Mouse (Mus musculus) adrenal gland, adult 18-20 months (tissue): ENCODE measurements around the gene Rnf103. TPM values are rescaled to one million over a fixed set of nuclear protein-coding genes. Genes with fewer than 3 reads are reported as not detected.
"Not testable (repeated sequence)": the region's sequence is repeated elsewhere in the genome, so short reads cannot be mapped to it uniquely, and the experiment has no call there.

Source experiments
- DNase-seq, 2 experiments: peaks; one replicate each; pipeline ENCODE4 v3.0.0; 2021 to 2022; ENCODE audit warnings: low spot score in 2 of 2
- long read RNA-seq, 2 experiments: library from polyadenylated mRNA; stranded (forward); transcript quantifications; one replicate each; pipeline ENCODE4 v2.0.0; 2021
- total RNA-seq, 2 experiments: library from RNA; stranded (reverse); gene quantifications; 1 replicate in 1 of 2; 2 replicates in 1 of 2; pipeline ENCODE4 v1.2.3; 2021

Rnf103 gene
- 10 to 100 TPM; 33.8 to 34.7 TPM for total RNA-seq
- long read RNA-seq, experiment 1, transcript Rnf103-201 (4 exons, 3,264 nt): major isoform, 42 of 44 reads
- long read RNA-seq, experiment 1, partial matches to known transcripts: 1 of 44 reads
- long read RNA-seq, experiment 1, other reads (novel, unspliced or antisense): 1 of 44 reads
- long read RNA-seq, experiment 2, transcript Rnf103-201 (4 exons, 3,264 nt): major isoform, 92 of 100 reads
- long read RNA-seq, experiment 2, partial matches to known transcripts: 1 of 100 reads
- long read RNA-seq, experiment 2, other reads (novel, unspliced or antisense): 7 of 100 reads

- DNase-seq: peak; percentile 91 to 93
Observed at GRCm38 (mm10) chr6:71493675-71494340, at the start of gene Rnf103. Gene Rnf103 (plus strand): TSS chr6:71493894.

- no peak for DNase-seq
Observed at GRCm38 (mm10) chr6:71444756-71445155, 48.9 kb upstream of the Rnf103 start.

DNA sequence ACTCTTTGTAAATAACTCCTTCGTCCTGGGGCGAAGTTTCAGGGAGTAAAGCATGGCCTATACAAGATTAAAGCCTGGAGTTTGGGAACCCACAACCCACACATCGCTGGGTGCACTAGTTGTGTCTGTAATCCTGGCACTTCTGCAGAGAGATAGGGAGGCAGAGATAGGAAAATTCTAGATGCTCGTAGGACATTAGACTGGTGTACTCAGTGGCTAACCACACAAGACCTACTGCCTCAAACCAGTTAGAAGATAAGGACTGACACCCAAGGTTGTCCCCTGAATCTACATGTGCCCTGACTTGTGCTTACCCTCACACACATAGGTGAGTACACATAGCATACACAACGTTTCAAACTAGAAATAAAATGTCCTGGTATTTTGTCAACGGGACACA lies 48.1 kb upstream of the Rnf103 start:
- DNase-seq: no peak

- no peak for DNase-seq
Observed at GRCm38 (mm10) chr6:71452792-71453191, 40.9 kb upstream of the Rnf103 start.

DNA sequence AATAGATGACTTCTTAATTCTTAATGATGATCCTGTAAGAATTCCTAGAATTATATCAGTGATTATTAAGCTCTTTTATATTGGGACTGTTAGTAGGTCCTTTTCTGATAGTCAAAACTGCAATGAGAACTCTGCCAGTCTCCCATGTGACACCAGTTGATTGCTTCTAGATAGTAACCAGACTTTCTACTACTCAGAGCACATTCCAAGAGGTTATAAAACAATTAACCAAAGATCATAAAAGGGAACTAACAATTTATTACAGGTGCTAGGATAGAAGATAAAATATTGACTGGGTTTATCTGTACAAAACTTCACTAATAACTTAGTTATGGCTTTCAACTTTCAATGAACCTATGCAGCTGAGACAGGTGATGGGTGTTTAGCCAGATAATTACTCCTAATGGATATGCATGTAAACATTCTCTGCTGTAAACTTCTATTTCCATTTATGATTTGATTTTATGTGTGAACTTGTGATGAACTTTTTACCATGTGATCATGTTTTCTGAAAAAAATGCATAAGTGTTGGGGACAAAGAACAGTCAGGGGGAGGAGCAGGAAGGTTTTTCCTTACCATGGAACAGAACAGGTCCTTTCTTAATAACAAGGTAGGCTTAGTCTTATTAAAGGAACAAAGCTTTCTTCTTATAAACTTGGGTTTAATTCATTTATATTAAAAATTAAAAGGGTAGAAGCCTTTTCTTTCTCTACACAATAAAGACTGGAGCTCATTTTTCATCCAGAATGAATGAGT lies 39.5 kb upstream of the Rnf103 start:
- not testable (repeated sequence) for DNase-seq

DNA sequence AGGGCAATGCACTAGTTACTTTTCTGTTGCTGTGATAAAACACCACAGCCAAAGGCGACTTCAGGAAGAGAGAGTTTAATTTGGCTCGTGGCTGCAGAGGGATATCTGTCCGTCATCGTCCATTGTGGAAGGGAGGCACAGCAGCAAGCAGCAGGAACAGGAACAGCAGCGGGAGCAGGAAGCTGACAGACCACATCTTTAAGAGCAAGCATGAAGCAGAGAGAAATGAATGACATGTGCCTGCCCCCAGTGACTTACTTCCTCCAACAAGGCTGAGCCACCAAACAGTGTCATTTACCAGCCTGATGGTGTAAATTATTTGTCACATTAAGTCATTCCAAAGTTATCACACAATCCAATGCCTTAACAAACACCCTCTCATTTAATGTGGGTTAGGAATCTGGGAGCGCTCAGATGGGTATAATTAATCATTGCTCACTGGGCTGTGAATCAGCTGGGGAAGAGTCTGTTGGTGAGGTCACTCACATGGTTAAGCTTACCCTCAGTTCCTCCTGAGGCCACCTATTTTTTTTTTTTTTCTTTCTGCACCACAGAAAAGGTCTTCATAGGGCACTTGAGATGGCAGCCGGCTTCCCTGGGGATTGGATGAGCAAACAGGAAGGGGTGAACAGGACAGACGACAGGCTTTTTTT lies 35.6 kb upstream of the Rnf103 start:
- no peak for DNase-seq

DNA sequence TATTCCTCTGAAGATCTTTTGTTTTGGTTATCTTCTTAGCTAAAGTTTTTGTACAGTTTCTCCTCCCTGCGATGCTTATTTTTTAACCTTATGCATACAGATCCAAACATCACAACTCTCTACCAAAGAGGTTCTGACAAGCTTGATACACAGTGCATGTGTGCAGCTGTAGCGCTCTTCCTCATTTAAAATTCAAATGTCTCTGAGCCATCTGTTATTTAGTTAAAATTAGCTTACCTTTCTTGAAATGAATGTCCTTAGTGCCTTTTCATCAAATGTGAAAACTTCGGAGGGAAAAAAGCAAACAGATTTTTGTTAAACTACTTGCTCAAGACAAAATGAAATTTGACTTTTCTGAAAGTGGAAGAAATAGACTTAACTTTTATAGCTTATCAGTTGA lies 28.5 kb upstream of the Rnf103 start:
- DNase-seq: no peak

GRCm38 (mm10) chr6:71467766-71468165 lies 25.9 kb upstream of the Rnf103 start:
- no peak for DNase-seq

- DNase-seq: peak; percentile 25 to 29
Observed at GRCm38 (mm10) chr6:71469291-71469690, 24.4 kb upstream of the Rnf103 start.

DNA sequence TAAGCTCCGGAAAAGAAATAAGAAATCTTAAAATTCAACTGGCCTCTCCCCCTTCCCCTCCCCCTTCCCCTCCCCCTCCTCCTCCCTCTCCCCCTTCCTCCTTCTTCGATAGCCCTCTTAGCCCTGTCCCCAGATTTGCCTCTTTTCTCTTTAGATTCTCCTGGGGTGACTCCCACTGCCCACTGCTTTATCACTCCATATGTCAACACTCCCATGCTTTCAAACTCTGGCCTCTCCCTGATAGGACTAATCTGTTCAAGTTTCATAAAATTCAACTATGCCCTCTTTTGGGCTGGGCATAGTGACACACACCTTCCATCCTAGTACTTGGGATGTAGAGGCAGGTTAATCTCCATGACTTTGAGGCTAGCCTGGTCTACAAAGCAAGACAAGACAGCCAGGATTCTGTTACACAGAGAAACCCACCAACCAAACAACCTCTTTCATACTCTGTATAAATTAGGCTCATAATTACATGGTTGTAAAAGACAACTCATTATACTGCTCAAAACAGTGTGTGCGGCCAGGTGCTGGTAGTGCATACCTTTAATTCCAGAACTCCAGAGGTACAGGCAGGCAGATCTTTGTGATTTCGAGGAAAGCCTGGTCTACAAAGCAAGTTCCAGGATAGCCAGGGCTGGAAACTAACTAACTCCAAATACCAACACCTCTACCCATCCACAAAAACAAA lies 21.7 kb upstream of the Rnf103 start:
- DNase-seq: no peak

DNA sequence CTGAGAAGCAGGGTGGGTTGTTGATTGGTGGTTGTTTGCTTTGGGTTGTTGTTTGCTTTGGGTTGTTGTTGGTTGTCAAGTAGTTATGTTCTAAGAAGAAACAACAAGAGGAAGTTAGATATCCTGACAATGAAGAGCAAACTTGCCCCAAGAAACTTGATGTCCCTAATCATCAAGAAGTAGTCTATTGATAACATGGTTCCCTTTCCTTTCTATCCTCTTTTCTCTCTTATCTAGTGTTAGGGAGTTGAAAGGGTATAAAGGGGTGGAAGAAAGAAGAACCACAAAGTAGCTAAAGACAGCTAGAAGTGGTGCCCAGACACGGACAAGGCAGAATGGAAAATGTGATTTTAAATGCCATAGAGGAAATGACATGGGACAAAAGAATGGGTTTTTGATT lies 20.9 kb upstream of the Rnf103 start:
- no peak for DNase-seq

GRCm38 (mm10) chr6:71475604-71476003 lies 18.1 kb upstream of the Rnf103 start:
- no peak for DNase-seq

DNA sequence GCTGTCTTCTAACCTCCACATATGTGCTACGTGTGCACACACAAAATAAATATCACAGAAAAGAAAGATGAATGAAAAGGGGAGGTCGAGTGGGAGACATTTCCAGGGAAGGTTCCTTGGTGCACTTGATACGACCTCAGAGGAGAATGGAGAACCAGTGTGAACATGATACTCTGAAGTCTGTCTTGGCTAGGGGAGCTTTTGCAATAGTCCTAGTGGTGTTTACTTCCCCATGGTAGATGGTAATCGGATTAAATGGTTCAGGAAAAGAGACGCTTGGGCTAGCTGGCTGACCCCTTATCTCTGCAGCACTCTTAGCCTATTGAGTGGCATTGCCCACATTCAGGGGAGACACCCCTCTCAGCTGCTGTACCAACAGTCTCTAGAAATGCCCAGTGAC lies 16.9 kb upstream of the Rnf103 start:
- DNase-seq: no peak

DNA sequence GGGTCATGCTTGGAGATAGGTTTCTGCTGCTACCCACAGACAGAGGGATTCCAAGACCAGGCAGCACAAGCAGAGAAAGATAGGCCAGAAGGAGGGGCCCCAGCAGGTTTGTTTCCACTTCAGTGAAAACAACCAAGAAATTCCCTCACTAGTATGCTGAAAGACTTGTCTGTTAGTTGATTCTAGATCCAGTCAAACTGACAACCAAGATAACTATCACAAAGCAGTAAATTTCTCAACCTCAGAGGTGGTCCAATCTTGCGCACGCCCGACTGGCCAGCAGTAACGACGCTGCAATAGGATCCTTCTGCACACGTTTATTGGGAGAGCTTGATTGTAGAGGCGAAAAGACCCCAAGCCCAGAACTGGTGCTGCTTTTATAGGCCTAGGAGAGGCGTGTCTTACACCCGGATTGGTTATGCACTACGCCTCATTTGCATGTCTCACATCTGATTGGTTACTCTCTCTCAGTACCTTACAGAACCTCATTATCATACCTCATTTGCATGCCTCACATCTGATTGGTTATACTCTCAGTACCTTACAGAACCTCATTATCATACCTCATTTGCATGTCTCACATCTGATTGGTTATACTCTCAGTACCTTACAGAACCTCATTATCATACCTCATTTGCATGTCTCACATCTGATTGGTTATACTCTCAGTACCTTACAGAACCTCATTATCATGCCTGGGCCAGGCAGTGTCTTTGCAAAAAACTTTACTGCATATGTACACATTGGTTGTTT lies 14.7 kb upstream of the Rnf103 start:
- not testable (repeated sequence) for DNase-seq

GRCm38 (mm10) chr6:71479588-71479987 lies 14.1 kb upstream of the Rnf103 start:
- DNase-seq: not testable (repeated sequence)

- no peak for DNase-seq
Observed at GRCm38 (mm10) chr6:71480136-71480535, 13.6 kb upstream of the Rnf103 start.

- DNase-seq: no peak
Observed at GRCm38 (mm10) chr6:71481136-71481535, 12.6 kb upstream of the Rnf103 start.

DNA sequence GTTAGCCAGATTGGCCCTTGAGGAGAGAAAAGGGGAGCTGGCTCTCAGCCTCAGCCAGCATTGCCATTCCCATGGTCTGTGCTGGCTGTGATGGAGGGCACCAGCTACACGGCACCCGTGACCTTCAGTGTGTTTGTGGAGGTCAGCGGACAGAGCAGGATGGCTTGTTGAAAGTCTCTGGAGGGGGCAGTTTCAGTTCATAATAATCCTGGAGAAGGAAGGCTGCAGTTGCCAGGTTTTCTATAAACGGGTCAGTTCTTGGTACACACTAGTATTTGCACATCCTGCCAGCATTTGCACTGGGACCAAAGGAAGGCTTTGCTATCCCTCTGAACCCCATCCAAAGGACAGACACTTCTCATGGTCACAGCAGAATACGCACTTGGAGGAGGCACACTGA lies 8.4 kb upstream of the Rnf103 start:
- DNase-seq: peak in 1 of 2 experiments; percentile 7

DNA sequence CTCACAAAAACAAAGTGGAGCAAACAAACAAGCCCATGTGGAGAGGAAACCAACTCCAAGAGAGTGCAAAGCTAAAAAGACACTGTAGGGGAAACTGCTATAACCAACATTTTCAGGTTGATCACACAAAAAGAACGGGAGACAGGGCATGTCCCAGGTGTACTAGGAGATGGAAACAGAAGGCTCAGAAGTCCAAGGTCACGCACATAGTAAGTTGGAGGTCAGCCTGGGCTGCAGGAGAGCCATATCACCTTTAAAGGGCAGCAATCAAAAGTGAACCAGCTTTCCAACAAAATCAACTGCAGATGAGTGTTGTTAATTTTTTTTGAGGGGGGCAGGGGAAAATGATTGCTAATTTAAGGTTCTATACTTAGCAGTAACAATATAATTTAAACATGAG lies 7.5 kb upstream of the Rnf103 start:
- no peak for DNase-seq

GRCm38 (mm10) chr6:71486867-71487266 lies 6.8 kb upstream of the Rnf103 start:
- no peak for DNase-seq
